ENCODE assay signal across 8 mouse cellular contexts in the genomic region with DNA sequence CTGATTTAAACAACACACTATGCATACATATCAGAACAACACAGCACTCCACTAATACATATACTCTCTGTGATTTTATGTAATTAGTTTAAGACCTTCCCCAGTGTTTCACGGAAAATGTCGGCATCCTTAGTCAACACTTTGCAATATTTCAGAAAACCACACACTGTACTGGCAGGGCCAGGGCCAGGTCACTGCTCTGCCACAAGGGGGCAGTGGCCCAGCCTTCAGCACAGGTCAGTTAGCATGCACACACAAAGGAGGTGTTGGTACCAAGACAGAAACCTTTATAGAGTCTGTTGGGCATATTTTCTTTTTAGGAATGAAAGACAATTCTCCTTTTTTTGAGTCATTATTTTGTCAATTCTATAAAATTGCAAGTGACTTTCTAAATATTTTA. TPM values are rescaled to one million over a fixed set of nuclear protein-coding genes. Genes with fewer than 3 reads are reported as not detected.
DNase-seq lines count a peak whose midpoint lies in the region; ATAC-seq and TF ChIP-seq lines count a peak whose summit lies in the region.

No protein-coding gene starts in this region.

- ATAC-seq in forebrain, embryonic 12.5 days (ENCODE audit: low FRiP score), result peak; percentile 91; the same call in 1 of the 2 replicates
- ATAC-seq in liver, embryonic 11.5 days (replicated peaks; ENCODE audit: low FRiP score), result peak; percentile 75; the same call in 1 of the 2 replicates
- peak; percentile 63; the same call in 1 of the 2 replicates for ATAC-seq in neural tube, embryonic 13.5 days (ENCODE audit: low read depth)

- no peaks in the 10 kb centered on the region for H3K4me1 ChIP-seq in testis, adult 2 months (ENCODE audit: control insufficient read depth, insufficient read depth, low read length)
- no peaks in the 10 kb centered on the region for H3K4me1 ChIP-seq in forebrain, embryonic 12.5 days
- no peaks in the 10 kb centered on the region for H3K4me1 ChIP-seq in liver, embryonic 11.5 days (replicated peaks; ENCODE audit: control insufficient read depth, insufficient read depth, low read length)
- H3K4me1 ChIP-seq in neural tube, embryonic 13.5 days (replicated peaks), result no peaks in the 10 kb centered on the region

- no peaks in the 10 kb centered on the region for H3K27me3 ChIP-seq in testis, adult 2 months (ENCODE audit: control insufficient read depth, insufficient read depth, low read length)
- no peaks in the 10 kb centered on the region for H3K27me3 ChIP-seq in forebrain, embryonic 12.5 days
- no peaks in the 10 kb centered on the region for H3K27me3 ChIP-seq in liver, embryonic 11.5 days (replicated peaks; ENCODE audit: control insufficient read depth, insufficient read depth, low read length)
- H3K27me3 ChIP-seq in neural tube, embryonic 13.5 days, result no peaks in the 10 kb centered on the region

- TF ChIP-seq POLR2A in testis, adult 2 months (IDR thresholded peaks at IDR 0.05; ENCODE audit: control insufficient read depth, low read depth, low read length), result no peak

- H3K36me3 ChIP-seq in testis, adult 2 months (ENCODE audit: control insufficient read depth, insufficient read depth, low read length), result no peaks in the 10 kb centered on the region
- no peaks in the 10 kb centered on the region for H3K36me3 ChIP-seq in forebrain, embryonic 12.5 days (replicated peaks)
- no peaks in the 10 kb centered on the region for H3K36me3 ChIP-seq in liver, embryonic 11.5 days (ENCODE audit: control insufficient read depth, insufficient read depth, low read length)
- no peaks in the 10 kb centered on the region for H3K36me3 ChIP-seq in neural tube, embryonic 13.5 days

- WGBS in forebrain, embryonic 12.5 days, result 63% methylated on average over 2 of the region's 2 CpGs
- WGBS in liver, embryonic 11.5 days, result 63% methylated on average over 2 of the region's 2 CpGs
- 64% methylated on average over 2 of the region's 2 CpGs for WGBS in neural tube, embryonic 13.5 days

- no peak for DNase-seq in testis, postnatal 14 days (ENCODE audit: low spot score)
- DNase-seq in adrenal gland, postnatal 14 days, result peak; percentile 32
- no peak for DNase-seq in liver, embryonic 11.5 days (ENCODE audit: low spot score)
- DNase-seq in yolk sac, embryonic 10.5 days (ENCODE audit: low spot score), result no peak
- DNase-seq in gastrocnemius, adult 8-10 months (ENCODE audit: low spot score in 2 of 2), result no peak

- no peak overlapping the region for H3K27ac ChIP-seq in testis, adult 2 months (ENCODE audit: control insufficient read depth, insufficient read depth, low read depth, low read length)
- H3K27ac ChIP-seq in forebrain, embryonic 12.5 days, result no peak overlapping the region
- H3K27ac ChIP-seq in liver, embryonic 11.5 days (ENCODE audit: low read depth, low read length), result no peak overlapping the region
- H3K27ac ChIP-seq in neural tube, embryonic 13.5 days (replicated peaks), result no peak overlapping the region

- no peaks in the 10 kb centered on the region for H3K9me3 ChIP-seq in forebrain, embryonic 12.5 days
- no peaks in the 10 kb centered on the region for H3K9me3 ChIP-seq in liver, embryonic 11.5 days (ENCODE audit: control insufficient read depth, low read length)
- H3K9me3 ChIP-seq in neural tube, embryonic 13.5 days, result no peaks in the 10 kb centered on the region

- no peak overlapping the region for H3K9ac ChIP-seq in forebrain, embryonic 12.5 days
- no peak overlapping the region for H3K9ac ChIP-seq in liver, embryonic 11.5 days (ENCODE audit: low read depth, low read length)
- H3K9ac ChIP-seq in neural tube, embryonic 13.5 days, result no peak overlapping the region

- TF ChIP-seq CTCF in testis, adult 2 months (IDR thresholded peaks at IDR 0.05; ENCODE audit: control insufficient read depth, insufficient read depth, insufficient replicate concordance, low read depth, low read length), result peak; percentile 67; the same call in 1 of the 2 replicates

- H3K4me3 ChIP-seq in testis, adult 2 months (ENCODE audit: control insufficient read depth, low read depth, low read length), result no peak overlapping the region
- no peak overlapping the region for H3K4me3 ChIP-seq in forebrain, embryonic 12.5 days (replicated peaks)
- no peak overlapping the region for H3K4me3 ChIP-seq in liver, embryonic 11.5 days (ENCODE audit: low read depth, low read length)
- H3K4me3 ChIP-seq in neural tube, embryonic 13.5 days, result no peak overlapping the region

- H3K4me2 ChIP-seq in forebrain, embryonic 12.5 days, result no peak overlapping the region
- H3K4me2 ChIP-seq in liver, embryonic 11.5 days, result no peak overlapping the region
- H3K4me2 ChIP-seq in neural tube, embryonic 13.5 days, result no peak overlapping the region

RNA-seq across cellular contexts. Expression of gene Rnpc3, which starts 27.0 kb away (rescaled TPM):
- polyA plus RNA-seq in testis, adult 2 months (2012; rRNA removed), result 7.6 and 11.6 TPM in 2 replicates
- 22.9 and 26.1 TPM in 2 replicates for total RNA-seq in adrenal gland, postnatal 14 days (2021)
- 54.7 and 55.6 TPM in 2 replicates for polyA plus RNA-seq in forebrain, embryonic 12.5 days (2016; fragmentation: Nextera tagmentation; extraction: Ambion mirVana)
- polyA plus RNA-seq in liver, embryonic 11.5 days (2014; fragmentation: Nextera tagmentation; extraction: Ambion mirVana), result 29.7 and 35.7 TPM in 2 replicates
- 49.4 and 50.9 TPM in 2 replicates for polyA plus RNA-seq in neural tube, embryonic 13.5 days (2015; fragmentation: Nextera tagmentation; extraction: Ambion mirVana)
- 1 to 10 TPM; 5.4 to 7.3 (median 6.5) TPM for total RNA-seq in gastrocnemius, adult 8-10 months (2022)

RNA-seq across cellular contexts. Expression of gene Amy1, which starts 50.4 kb away (rescaled TPM):
- polyA plus RNA-seq in testis, adult 2 months (2012; rRNA removed), result 4.4 and 7.0 TPM in 2 replicates
- 47.7 and 82.7 TPM in 2 replicates for total RNA-seq in adrenal gland, postnatal 14 days (2021)
- polyA plus RNA-seq in forebrain, embryonic 12.5 days (2016; fragmentation: Nextera tagmentation; extraction: Ambion mirVana), result 4.1 and 5.5 TPM in 2 replicates
- 2.8 and 4.1 TPM in 2 replicates for polyA plus RNA-seq in liver, embryonic 11.5 days (2014; fragmentation: Nextera tagmentation; extraction: Ambion mirVana)
- polyA plus RNA-seq in neural tube, embryonic 13.5 days (2015; fragmentation: Nextera tagmentation; extraction: Ambion mirVana), result 11.6 and 13.1 TPM in 2 replicates
- 10 to 100 TPM; 17.7 to 29.9 (median 27.2) TPM for total RNA-seq in gastrocnemius, adult 8-10 months (2022)
